Mouse (Mus musculus): ENCODE measurements around the gene Clk1. TPM values are rescaled to one million over a fixed set of nuclear protein-coding genes. Genes with fewer than 3 reads are reported as not detected.
"Not testable (repeated sequence)": the region's sequence is repeated elsewhere in the genome, so short reads cannot be mapped to it uniquely, and the experiment has no call there.

Clk1 gene
- total RNA-seq, 2 experiments from 2014 or later = 144 to 166 TPM

GRCm38 (mm10) chr1:58408141-58408540 lies 15.7 kb downstream of the Clk1 start:
- DNase-seq (ENCODE audit: low spot score in 2 of 2) = no peak

- no peak for DNase-seq (ENCODE audit: low spot score in 2 of 2)
These were observed 16.5 kb downstream of the Clk1 start for GRCm38 (mm10) chr1:58407321-58407720.

GRCm38 (mm10) chr1:58403745-58404144 lies 20.1 kb downstream of the Clk1 start:
- DNase-seq (ENCODE audit: low spot score in 2 of 2) = no peak

- DNase-seq (ENCODE audit: low spot score in 2 of 2) = no peak
These were observed 22.5 kb downstream of the Clk1 start for GRCm38 (mm10) chr1:58401396-58401795.

GRCm38 (mm10) chr1:58397731-58398130 lies 26.1 kb downstream of the Clk1 start:
- no peak for DNase-seq (ENCODE audit: low spot score in 2 of 2)

GRCm38 (mm10) chr1:58396179-58396578 lies 27.7 kb downstream of the Clk1 start:
- no peak for DNase-seq (ENCODE audit: low spot score in 2 of 2)

GRCm38 (mm10) chr1:58395341-58395740 lies 28.5 kb downstream of the Clk1 start:
- DNase-seq (ENCODE audit: low spot score in 2 of 2) = no peak

GRCm38 (mm10) chr1:58393284-58394195 lies 30.3 kb downstream of the Clk1 start:
- DNase-seq (ENCODE audit: low spot score in 2 of 2) = peak in 1 of 2 experiments; percentile 44

GRCm38 (mm10) chr1:58392652-58393283 lies 31.1 kb downstream of the Clk1 start, which contains the start of gene Bzw1:
Bzw1 (plus strand) TSS chr1:58392898.
- DNase-seq (ENCODE audit: low spot score in 2 of 2) = peak; percentile 88 to 94

GRCm38 (mm10) chr1:58392268-58392651 lies 31.6 kb downstream of the Clk1 start:
- DNase-seq (ENCODE audit: low spot score in 2 of 2) = no peak

- no peak for DNase-seq (ENCODE audit: low spot score in 2 of 2)
These were observed 32.2 kb downstream of the Clk1 start for GRCm38 (mm10) chr1:58391421-58392267.

- DNase-seq (ENCODE audit: low spot score in 2 of 2) = no peak
These were observed 41.1 kb downstream of the Clk1 start for GRCm38 (mm10) chr1:58382586-58383281.

GRCm38 (mm10) chr1:58375574-58376147 lies 48.2 kb downstream of the Clk1 start:
- no peak for DNase-seq (ENCODE audit: low spot score in 2 of 2)

- DNase-seq (ENCODE audit: low spot score in 2 of 2) = not testable (repeated sequence)
These were observed 49.6 kb downstream of the Clk1 start for GRCm38 (mm10) chr1:58374266-58374665.

GRCm38 (mm10) chr1:58369716-58370115 lies 54.1 kb downstream of the Clk1 start:
- no peak for DNase-seq (ENCODE audit: low spot score in 2 of 2)

GRCm38 (mm10) chr1:58366737-58367471 lies 57.0 kb downstream of the Clk1 start:
- no peak for DNase-seq (ENCODE audit: low spot score in 2 of 2)

GRCm38 (mm10) chr1:58365829-58366228 lies 58.0 kb downstream of the Clk1 start:
- DNase-seq (ENCODE audit: low spot score in 2 of 2) = no peak

- no peak for DNase-seq (ENCODE audit: low spot score in 2 of 2)
These were observed 59.3 kb downstream of the Clk1 start for GRCm38 (mm10) chr1:58364551-58364950.

GRCm38 (mm10) chr1:58362296-58362695 lies 61.6 kb downstream of the Clk1 start:
- no peak for DNase-seq (ENCODE audit: low spot score in 2 of 2)

All from layer of hippocampus, adult 18-20 months (tissue).